Mouse (Mus musculus) hindbrain, embryonic 10.5 days (tissue): ENCODE measurements around the gene Eps8. TPM values are rescaled to one million over a fixed set of nuclear protein-coding genes. Genes with fewer than 3 reads are reported as not detected.
"Not testable (repeated sequence)": the region's sequence is repeated elsewhere in the genome, so short reads cannot be mapped to it uniquely, and the experiment has no call there.

Experiments used
- DNase-seq: peaks from one replicate; pipeline ENCODE4 v3.0.0-alpha.2; 2017; ENCODE audit warnings: low spot score
- H3K27ac ChIP-seq: fragments of 300-500 bp; sonication (generic); 2 replicates; pipeline ENCODE4 v1.5.1; 2016; ENCODE audit warnings: mild to moderate bottlenecking, moderate library complexity
- H3K27me3 ChIP-seq: fragments of 300-500 bp; sonication (generic); 2 replicates; pipeline ENCODE4 v1.6.1; 2016; ENCODE audit warnings: mild to moderate bottlenecking; ENCODE audit not compliant: poor library complexity, insufficient read depth, severe bottlenecking
- H3K36me3 ChIP-seq: fragments of 300-500 bp; sonication (generic); 2 replicates; pipeline ENCODE4 v1.6.1; 2016; ENCODE audit warnings: mild to moderate bottlenecking, moderate library complexity
- H3K4me1 ChIP-seq: fragments of 300-500 bp; sonication (generic); replicated peaks from 2 replicates; pipeline ENCODE4 v1.6.1; 2016; ENCODE audit warnings: mild to moderate bottlenecking
- H3K4me3 ChIP-seq: fragments of 300-500 bp; sonication (generic); 2 replicates; pipeline ENCODE4 v1.5.1; 2016; ENCODE audit warnings: mild to moderate bottlenecking, moderate library complexity
- H3K9me3 ChIP-seq: fragments of 300-500 bp; sonication (generic); 2 replicates; pipeline ENCODE4 v1.6.1; 2016; ENCODE audit warnings: mild to moderate bottlenecking, moderate library complexity
- WGBS: fragments of 180-500 bp; shearing (Covaris S2); methylation state at CpG from one replicate; pipeline ENCODE4 v1.1.7; 2016; 5-methylcytosine and 5-hydroxymethylcytosine counted together
- polyA plus RNA-seq: library from polyadenylated mRNA; unstranded; fragments of >200 nt; fragmentation: Nextera tagmentation; extraction: Ambion mirVana; gene quantifications from 2 replicates; pipeline ENCODE4 v1.2.1, GENCODE M21; 2016

The Eps8 gene
- polyA plus RNA-seq, 1 experiment from 2014 or later, result 5.8 TPM

- Histone ChIP-seq H3K4me3 (no peak overlapping the region), H3K36me3 (no peaks in the 10 kb centered on the region), H3K9me3 (no peaks in the 10 kb centered on the region), H3K4me1 (peaks cover 7% of the 10 kb centered on the region; the same call in 1 of the 2 replicates), H3K27ac (no peak overlapping the region), H3K27me3 (no peaks in the 10 kb centered on the region)
- WGBS, result 88% methylated on average over 17 of the region's 17 CpGs
- no peak for DNase-seq
Measured at GRCm38 (mm10) chr6:137493211-137494135, 161.2 kb downstream of the Eps8 start.

GRCm38 (mm10) chr6:137492582-137492981, 162.1 kb downstream of the Eps8 start:
- Histone ChIP-seq H3K27ac (no peak overlapping the region), H3K4me1 (peaks cover 8% of the 10 kb centered on the region), H3K4me3 (no peak overlapping the region), H3K9me3 (no peaks in the 10 kb centered on the region), H3K27me3 (no peaks in the 10 kb centered on the region), H3K36me3 (no peaks in the 10 kb centered on the region)
- WGBS, result 87% methylated on average over 4 of the region's 4 CpGs
- DNase-seq, result no peak

- no peak for DNase-seq
- Histone ChIP-seq H3K27me3 (no peaks in the 10 kb centered on the region), H3K9me3 (no peaks in the 10 kb centered on the region), H3K4me1 (peaks cover 12% of the 10 kb centered on the region), H3K36me3 (no peaks in the 10 kb centered on the region), H3K27ac (no peak overlapping the region), H3K4me3 (no peak overlapping the region)
- WGBS, result 77% methylated on average over 2 of the region's 2 CpGs
Measured at GRCm38 (mm10) chr6:137491659-137492058, 163.0 kb downstream of the Eps8 start.

GRCm38 (mm10) chr6:137490115-137490514, 164.6 kb downstream of the Eps8 start:
- no peaks in the 10 kb centered on the region for H3K36me3 ChIP-seq
- H3K27ac ChIP-seq, result no peak overlapping the region
- 90% methylated on average over 14 of the region's 14 CpGs for WGBS

GRCm38 (mm10) chr6:137487443-137487842, 167.2 kb downstream of the Eps8 start:
- peak; percentile 72 for DNase-seq
- Histone ChIP-seq H3K27ac (no peak overlapping the region), H3K4me1 (peaks cover 5% of the 10 kb centered on the region), H3K4me3 (no peak overlapping the region), H3K9me3 (no peaks in the 10 kb centered on the region), H3K36me3 (no peaks in the 10 kb centered on the region), H3K27me3 (no peaks in the 10 kb centered on the region)
- 20% methylated on average over 6 of the region's 6 CpGs for WGBS

More at GRCm38 (mm10) chr6:137490115-137490514, 164.6 kb downstream of the Eps8 start:
- no peak overlapping the region for H3K4me3 ChIP-seq
- peaks cover 7% of the 10 kb centered on the region for H3K4me1 ChIP-seq
- H3K9me3 ChIP-seq, result no peaks in the 10 kb centered on the region
- no peaks in the 10 kb centered on the region for H3K27me3 ChIP-seq
- DNase-seq, result no peak

GRCm38 (mm10) chr6:137482891-137483290, 171.8 kb downstream of the Eps8 start:
- no peak for DNase-seq
- WGBS, result 86% methylated on average over 7 of the region's 7 CpGs
- H3K4me3 ChIP-seq, result no peak overlapping the region

GRCm38 (mm10) chr6:137475695-137476094, 179.0 kb downstream of the Eps8 start:
- WGBS, result 97% methylated on average over 5 of the region's 5 CpGs
- DNase-seq, result not testable (repeated sequence)

More at GRCm38 (mm10) chr6:137482891-137483290, 171.8 kb downstream of the Eps8 start:
- H3K27ac ChIP-seq, result no peak overlapping the region
- H3K9me3 ChIP-seq, result no peaks in the 10 kb centered on the region
- no peaks in the 10 kb centered on the region for H3K36me3 ChIP-seq
- H3K27me3 ChIP-seq, result no peaks in the 10 kb centered on the region
- H3K4me1 ChIP-seq, result peaks cover 5% of the 10 kb centered on the region

GRCm38 (mm10) chr6:137473433-137473832, 181.2 kb downstream of the Eps8 start:
- H3K9me3 ChIP-seq, result peaks cover 16% of the 10 kb centered on the region; the same call in 1 of the 2 replicates
- H3K4me3 ChIP-seq, result no peak overlapping the region
- 71% methylated on average over 1 of the region's 1 CpGs for WGBS
- no peaks in the 10 kb centered on the region for H3K4me1 ChIP-seq
- H3K27me3 ChIP-seq, result no peaks in the 10 kb centered on the region
- 0 out of 2 replicates have a peak, but pooled peaks cover 5% of the 10 kb centered on the region for H3K36me3 ChIP-seq
- no peak overlapping the region for H3K27ac ChIP-seq
- no peak for DNase-seq

More at GRCm38 (mm10) chr6:137475695-137476094, 179.0 kb downstream of the Eps8 start:
- not testable (repeated sequence) for H3K36me3 ChIP-seq, H3K4me3 ChIP-seq, H3K4me1 ChIP-seq, H3K27me3 ChIP-seq, H3K27ac ChIP-seq
- peaks cover 12% of the 10 kb centered on the region; the same call in 1 of the 2 replicates for H3K9me3 ChIP-seq

- no peak overlapping the region for H3K4me3 ChIP-seq
- H3K27me3 ChIP-seq, result no peaks in the 10 kb centered on the region
- WGBS, result 83% methylated on average over 9 of the region's 9 CpGs
- H3K9me3 ChIP-seq, result peaks cover 16% of the 10 kb centered on the region; the same call in 1 of the 2 replicates
- no peak overlapping the region for H3K27ac ChIP-seq
- H3K36me3 ChIP-seq, result 0 out of 2 replicates have a peak, but pooled peaks cover 5% of the 10 kb centered on the region
- H3K4me1 ChIP-seq, result 0 out of 2 replicates have a peak, but pooled peaks cover 8% of the 10 kb centered on the region
- no peak for DNase-seq
Measured at GRCm38 (mm10) chr6:137472129-137472528, 182.5 kb downstream of the Eps8 start.

- Histone ChIP-seq H3K4me1 (0 out of 2 replicates have a peak, but pooled peaks cover 8% of the 10 kb centered on the region), H3K36me3 (no peaks in the 10 kb centered on the region), H3K4me3 (no peak overlapping the region), H3K27ac (no peak overlapping the region), H3K9me3 (peaks cover 8% of the 10 kb centered on the region; the same call in 1 of the 2 replicates), H3K27me3 (no peaks in the 10 kb centered on the region)
- DNase-seq, result no peak
- WGBS, result 84% methylated on average over 11 of the region's 11 CpGs
Measured at GRCm38 (mm10) chr6:137470901-137471598, 183.6 kb downstream of the Eps8 start.

- DNase-seq, result no peak
- no peak overlapping the region for H3K27ac ChIP-seq
- 0 out of 2 replicates have a peak, but pooled peaks cover 8% of the 10 kb centered on the region for H3K4me1 ChIP-seq
- H3K9me3 ChIP-seq, result peaks cover 3% of the 10 kb centered on the region; the same call in 1 of the 2 replicates
- H3K36me3 ChIP-seq, result no peaks in the 10 kb centered on the region
- 95% methylated on average over 4 of the region's 4 CpGs for WGBS
- no peaks in the 10 kb centered on the region for H3K27me3 ChIP-seq
- H3K4me3 ChIP-seq, result no peak overlapping the region
Measured at GRCm38 (mm10) chr6:137469541-137469940, 185.1 kb downstream of the Eps8 start.

- no peak overlapping the region for H3K27ac ChIP-seq
- no peaks in the 10 kb centered on the region for H3K27me3 ChIP-seq
- no peak overlapping the region for H3K4me3 ChIP-seq
- 0 out of 2 replicates have a peak, but pooled peaks cover 8% of the 10 kb centered on the region for H3K4me1 ChIP-seq
- H3K9me3 ChIP-seq, result peaks cover 3% of the 10 kb centered on the region; the same call in 1 of the 2 replicates
- no peaks in the 10 kb centered on the region for H3K36me3 ChIP-seq
- DNase-seq, result no peak
- WGBS, result 86% methylated on average over 3 of the region's 3 CpGs
Measured at GRCm38 (mm10) chr6:137467696-137468095, 187.0 kb downstream of the Eps8 start.
